Mouse (Mus musculus): ENCODE results near the gene Trappc3l. TPM values are rescaled to one million over a fixed set of nuclear protein-coding genes. Genes with fewer than 3 reads are reported as not detected.
"Not testable (repeated sequence)": the region's sequence is repeated elsewhere in the genome, so short reads cannot be mapped to it uniquely, and the experiment has no call there.

Trappc3l gene
- polyA plus RNA-seq (2012; rRNA removed) = 0.08 TPM in 1 of 2 replicates, not detected in the other

DNA sequence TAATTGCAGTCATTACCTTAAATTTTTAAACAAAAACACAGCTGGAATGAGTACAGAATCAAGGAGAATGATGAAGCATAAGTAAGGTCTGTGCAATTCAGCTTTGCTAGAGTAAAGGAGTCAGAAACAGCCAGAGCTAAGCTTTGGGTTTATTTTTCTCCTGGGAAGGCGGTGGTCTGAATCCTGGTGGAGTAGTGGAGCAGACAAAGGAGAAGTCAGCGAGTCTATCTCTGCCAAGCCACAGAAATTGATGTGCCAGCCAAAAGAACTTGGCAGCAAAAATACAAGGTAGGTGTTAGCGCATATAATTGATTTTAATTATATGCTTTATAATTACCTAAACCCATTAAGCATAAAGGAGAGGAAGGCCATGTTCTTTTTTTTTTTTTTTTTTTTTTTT lies at the start of gene Trappc3l:
TSS of gene Trappc3l (plus strand) at position 197 of the 400 bp plus-strand sequence.
- DNase-seq (ENCODE audit: low read depth) = peak; percentile 63
- no peak for TF ChIP-seq CTCF (IDR thresholded peaks at IDR 0.05; ENCODE audit: borderline replicate concordance, extremely low read depth, insufficient read depth, insufficient read length)
- no peak for TF ChIP-seq POLR2A (IDR thresholded peaks at IDR 0.05; ENCODE audit: borderline replicate concordance, extremely low read depth, insufficient read depth, insufficient read length, poor library complexity, severe bottlenecking)

DNA sequence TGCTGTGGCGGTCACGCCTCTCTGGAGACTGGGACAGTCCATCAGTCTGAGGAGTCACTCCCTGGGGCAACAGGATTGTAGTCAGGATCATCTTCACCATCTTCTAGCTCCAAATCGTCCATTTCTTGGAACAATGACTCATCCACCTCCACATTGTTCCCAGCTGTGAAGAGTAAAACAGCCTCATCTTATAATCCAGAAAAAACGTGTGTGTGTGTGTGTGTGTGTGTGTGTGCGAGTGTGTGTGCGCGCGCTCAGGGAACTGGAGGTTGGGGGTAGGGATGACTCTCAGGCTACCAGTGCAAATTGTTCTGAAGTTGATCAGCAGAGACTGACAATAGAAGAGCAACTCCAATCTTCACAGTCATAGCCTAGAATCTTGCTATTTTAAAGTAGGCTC lies 40.7 kb upstream of the Trappc3l start:
- DNase-seq (ENCODE audit: low read depth) = not testable (repeated sequence)

DNA sequence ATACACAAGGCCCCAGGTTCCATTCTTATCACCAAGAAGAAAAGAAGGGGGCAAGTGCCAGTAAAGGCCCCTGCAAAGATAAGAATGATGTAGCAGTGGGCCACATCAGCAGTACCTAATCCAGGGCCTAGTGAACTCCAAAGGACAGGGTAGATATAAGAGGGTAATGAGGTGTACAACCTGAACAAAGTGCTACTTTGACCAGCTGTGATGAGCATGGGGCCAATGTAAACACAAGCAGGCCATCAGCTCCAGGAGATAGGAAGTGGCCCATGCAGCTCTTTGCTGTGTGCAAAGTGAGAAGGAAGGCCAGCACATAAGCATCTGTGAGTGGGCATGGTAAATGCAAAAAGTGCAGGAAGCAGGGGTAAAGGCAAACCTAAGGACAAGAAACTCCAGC lies 39.0 kb upstream of the Trappc3l start:
- no peak for DNase-seq (ENCODE audit: low read depth)
- TF ChIP-seq POLR2A (IDR thresholded peaks at IDR 0.05; ENCODE audit: borderline replicate concordance, extremely low read depth, insufficient read depth, insufficient read length, poor library complexity, severe bottlenecking) = no peak

DNA sequence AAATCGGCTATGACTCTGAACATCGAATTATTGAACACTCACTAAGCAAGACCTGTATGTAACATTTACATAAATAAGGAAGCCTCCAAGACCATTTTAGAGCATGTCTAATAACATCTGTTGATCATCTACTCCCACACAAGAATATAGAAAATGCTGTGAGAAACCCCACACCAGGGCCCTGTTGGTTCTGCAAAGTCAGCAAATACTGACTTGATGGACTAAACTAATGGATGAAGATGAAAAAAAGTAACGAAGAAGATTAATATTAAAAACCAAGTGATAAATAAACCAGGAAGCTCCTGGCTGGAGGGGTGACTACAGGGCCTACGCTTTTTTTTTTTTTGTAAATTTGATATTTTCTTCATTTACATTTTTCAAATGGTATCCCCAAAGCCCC lies 24.8 kb upstream of the Trappc3l start:
- no peak for DNase-seq (ENCODE audit: low read depth)
- TF ChIP-seq CTCF (IDR thresholded peaks at IDR 0.05; ENCODE audit: borderline replicate concordance, extremely low read depth, insufficient read depth, insufficient read length) (no peak), POLR2A (IDR thresholded peaks at IDR 0.05; ENCODE audit: borderline replicate concordance, extremely low read depth, insufficient read depth, insufficient read length, poor library complexity, severe bottlenecking) (no peak)

DNA sequence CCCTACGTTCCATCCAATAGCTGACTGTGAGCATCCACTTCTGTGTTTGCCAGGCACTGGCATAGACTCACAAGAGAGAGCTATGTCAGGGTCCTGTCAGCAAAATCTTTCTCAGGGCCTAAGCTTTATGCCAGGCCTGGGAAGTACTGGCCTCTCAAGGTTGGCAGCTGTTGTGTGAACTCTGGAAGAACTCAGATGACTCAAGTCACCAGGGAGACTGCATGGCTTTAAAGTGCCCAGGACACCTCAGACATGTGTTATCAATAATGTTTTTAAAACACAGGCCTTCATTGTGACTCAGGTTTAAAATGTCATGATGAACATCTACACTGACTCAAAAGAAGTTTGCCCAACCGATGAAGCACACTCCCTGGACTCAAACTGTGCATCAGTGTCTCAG lies 24.2 kb upstream of the Trappc3l start:
- no peak for TF ChIP-seq CTCF (IDR thresholded peaks at IDR 0.05; ENCODE audit: borderline replicate concordance, extremely low read depth, insufficient read depth, insufficient read length)
- no peak for DNase-seq (ENCODE audit: low read depth)

DNA sequence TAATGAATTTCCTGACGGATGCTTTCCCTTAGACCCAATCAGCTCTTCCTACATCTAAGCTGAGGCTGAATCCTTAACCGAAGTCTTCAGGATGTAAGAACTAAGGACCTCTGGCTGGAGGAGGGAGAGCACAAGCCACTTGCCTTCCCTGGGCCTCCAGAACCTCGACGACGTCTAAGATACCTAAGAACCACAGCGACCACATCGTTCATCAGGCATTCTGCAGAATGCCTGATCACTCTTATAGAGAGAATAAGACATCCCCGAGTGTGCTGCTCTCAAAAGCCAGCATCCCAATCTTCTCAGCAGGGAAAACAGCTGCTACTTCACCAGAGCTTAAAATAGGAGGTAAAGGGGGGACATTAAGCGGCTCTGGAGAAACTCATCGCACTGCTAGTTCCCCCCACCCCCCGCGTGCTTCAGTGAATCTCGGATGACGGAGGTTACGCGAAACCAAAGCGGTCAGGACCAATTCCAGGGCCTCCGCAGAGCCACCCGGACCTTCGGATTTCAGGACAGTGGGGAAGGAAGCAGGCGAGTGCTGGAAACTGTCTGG lies 18.6 kb upstream of the Trappc3l start:
- peak; percentile 66 for DNase-seq (ENCODE audit: low read depth)

DNA sequence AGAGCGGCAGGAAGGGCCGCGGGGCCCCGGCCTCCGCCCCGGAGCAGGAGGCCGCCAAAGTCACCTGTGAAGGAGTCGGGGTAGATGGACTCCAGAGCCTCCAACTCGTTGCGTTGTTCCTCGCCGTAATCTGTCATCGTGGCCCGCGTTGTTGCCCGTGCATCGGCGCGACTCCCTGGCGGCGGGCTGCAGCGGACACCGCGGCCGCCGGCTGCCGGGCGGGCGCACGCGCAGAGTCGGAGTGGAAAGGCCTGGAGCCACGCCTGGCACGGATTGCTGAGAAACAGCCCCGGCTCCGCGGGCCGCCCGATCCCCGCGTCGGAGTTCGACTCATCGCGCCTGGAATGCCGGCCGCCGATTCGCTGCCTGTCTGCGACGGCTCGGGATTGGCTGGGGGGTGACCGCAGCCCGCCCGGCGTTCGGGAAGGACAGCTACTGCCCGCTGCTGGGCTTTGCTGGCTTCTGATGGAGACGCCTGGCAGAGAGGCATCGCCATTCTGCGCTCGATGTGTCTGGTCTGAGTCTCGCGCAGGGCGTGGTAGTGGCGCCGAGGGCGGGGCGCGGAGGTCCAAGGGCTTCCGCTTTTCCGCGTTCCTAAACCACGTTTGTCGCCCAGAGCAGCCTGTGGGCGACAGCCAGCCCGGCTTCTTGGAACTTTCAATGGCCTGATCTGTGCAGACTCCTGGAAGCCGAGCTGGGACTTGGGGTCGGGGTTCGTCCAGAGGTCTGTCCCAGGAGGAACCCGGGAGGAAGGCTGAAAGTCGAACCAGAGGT lies 17.9 kb upstream of the Trappc3l start, which contains the start of gene Rwdd1:
TSS of gene Rwdd1 (minus strand) at position 323 of the 774 bp plus-strand sequence.
- TF ChIP-seq CTCF (IDR thresholded peaks at IDR 0.05; ENCODE audit: borderline replicate concordance, extremely low read depth, insufficient read depth, insufficient read length) = no peak
- TF ChIP-seq POLR2A (IDR thresholded peaks at IDR 0.05; ENCODE audit: borderline replicate concordance, extremely low read depth, insufficient read depth, insufficient read length, poor library complexity, severe bottlenecking) = peak; percentile 96
- DNase-seq (ENCODE audit: low read depth) = peak; percentile 99

More for the DNA sequence above, 18.6 kb upstream of the Trappc3l start:
- TF ChIP-seq POLR2A (IDR thresholded peaks at IDR 0.05; ENCODE audit: borderline replicate concordance, extremely low read depth, insufficient read depth, insufficient read length, poor library complexity, severe bottlenecking) (no peak), CTCF (IDR thresholded peaks at IDR 0.05; ENCODE audit: borderline replicate concordance, extremely low read depth, insufficient read depth, insufficient read length) (no peak)

DNA sequence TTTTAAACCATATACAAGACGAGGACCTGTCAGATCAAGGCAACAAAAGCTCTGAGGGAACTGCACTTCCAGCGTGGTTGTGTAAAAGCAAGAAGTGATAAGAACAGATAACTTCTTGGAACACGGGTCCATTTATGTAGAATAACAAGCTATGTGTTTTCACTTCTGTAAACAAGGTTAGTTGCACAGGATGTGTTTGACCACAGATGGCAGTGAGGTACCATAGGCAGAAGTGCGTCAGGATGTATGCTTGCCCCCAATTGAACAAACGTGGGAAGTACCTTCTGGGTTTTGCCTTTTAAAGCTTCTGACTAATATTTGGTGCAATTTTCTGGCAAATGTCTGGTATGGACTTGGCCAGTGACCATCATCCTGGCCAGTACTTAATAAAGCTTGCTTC lies 7.1 kb upstream of the Trappc3l start:
- TF ChIP-seq POLR2A (IDR thresholded peaks at IDR 0.05; ENCODE audit: borderline replicate concordance, extremely low read depth, insufficient read depth, insufficient read length, poor library complexity, severe bottlenecking) = no peak
- TF ChIP-seq CTCF (IDR thresholded peaks at IDR 0.05; ENCODE audit: borderline replicate concordance, extremely low read depth, insufficient read depth, insufficient read length) = no peak
- DNase-seq (ENCODE audit: low read depth) = no peak

DNA sequence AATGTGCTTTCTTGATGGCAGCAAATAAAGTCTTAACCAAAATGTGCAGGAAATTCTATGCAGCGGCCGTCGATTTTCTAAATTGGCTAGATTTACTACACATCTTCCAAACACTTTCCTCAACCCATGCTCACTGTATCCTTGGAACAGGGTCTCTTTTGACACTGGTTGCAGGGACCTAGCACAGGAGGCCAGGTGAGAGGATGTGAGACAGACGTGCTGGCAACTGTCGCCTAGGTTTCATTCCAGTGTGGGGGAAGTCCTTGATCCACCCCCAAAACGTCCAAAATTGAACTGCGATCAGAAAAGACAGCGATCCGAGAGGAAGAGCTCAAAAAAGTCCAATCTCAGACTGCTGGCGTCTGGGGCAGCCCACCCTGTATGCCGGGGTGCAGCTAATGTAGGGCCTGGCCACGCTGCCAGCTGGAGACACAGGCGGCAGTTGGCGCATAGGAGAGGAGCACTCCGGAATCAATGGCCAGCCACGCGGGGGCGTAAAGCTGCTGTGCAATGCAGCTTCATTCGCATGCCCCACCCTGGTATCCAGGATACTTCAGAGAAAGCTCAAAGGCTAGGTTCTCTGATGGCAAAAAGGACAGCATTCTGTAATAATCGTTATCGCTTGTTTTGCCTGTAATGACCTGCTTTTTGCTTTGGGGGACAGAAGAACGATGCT lies 3.6 kb upstream of the Trappc3l start:
- DNase-seq (ENCODE audit: low read depth) = peak; percentile 91
- TF ChIP-seq POLR2A (IDR thresholded peaks at IDR 0.05; ENCODE audit: borderline replicate concordance, extremely low read depth, insufficient read depth, insufficient read length, poor library complexity, severe bottlenecking) (no peak), CTCF (IDR thresholded peaks at IDR 0.05; ENCODE audit: borderline replicate concordance, extremely low read depth, insufficient read depth, insufficient read length) (peak; percentile 78)

DNA sequence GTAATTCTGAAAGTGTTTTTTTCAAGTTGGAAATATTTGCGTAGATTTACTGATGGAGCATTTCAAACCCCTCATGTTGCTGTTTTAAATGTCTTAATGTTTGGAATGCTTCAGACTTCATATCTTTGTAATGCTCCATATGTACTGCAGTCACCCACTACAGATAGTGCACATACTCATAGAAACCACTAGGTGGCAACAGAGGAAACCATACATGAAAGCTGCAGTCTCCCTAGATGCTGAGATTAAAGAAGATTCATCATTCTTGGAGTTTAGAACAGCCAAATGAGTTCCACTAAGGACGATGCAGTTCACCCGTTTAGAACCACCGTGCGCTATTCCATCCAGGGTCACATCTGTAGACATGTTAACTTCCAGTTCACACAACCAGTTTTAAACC lies 810 bp upstream of the Trappc3l start:
- DNase-seq (ENCODE audit: low read depth) = peak; percentile 80
- TF ChIP-seq CTCF (IDR thresholded peaks at IDR 0.05; ENCODE audit: borderline replicate concordance, extremely low read depth, insufficient read depth, insufficient read length) (peak; percentile 59; the same call in 1 of the 2 replicates), POLR2A (IDR thresholded peaks at IDR 0.05; ENCODE audit: borderline replicate concordance, extremely low read depth, insufficient read depth, insufficient read length, poor library complexity, severe bottlenecking) (no peak)

DNA sequence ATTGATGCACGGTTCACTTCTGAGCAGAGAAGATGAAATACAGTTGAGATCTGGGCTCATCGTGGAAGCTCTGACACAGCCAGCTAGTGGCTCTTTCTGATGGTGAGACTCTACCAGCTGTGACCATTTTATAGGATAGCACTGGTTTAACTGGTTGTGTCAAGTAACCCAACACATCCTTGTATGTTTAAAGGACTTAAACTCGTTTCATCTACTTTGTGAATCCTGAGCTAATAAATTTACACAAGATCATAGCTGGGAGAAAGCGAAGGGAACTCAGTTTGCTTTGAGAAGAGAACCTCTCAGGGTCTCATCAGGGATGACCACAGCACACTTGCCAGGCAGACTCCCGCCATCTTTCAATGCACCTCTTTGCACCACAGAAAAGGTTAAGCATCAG lies 6.8 kb downstream of the Trappc3l start, which contains the start of gene Calhm4:
TSS of gene Calhm4 (minus strand) at position 101 of the 400 bp plus-strand sequence.
- no peak for TF ChIP-seq CTCF (IDR thresholded peaks at IDR 0.05; ENCODE audit: borderline replicate concordance, extremely low read depth, insufficient read depth, insufficient read length)
- no peak for TF ChIP-seq POLR2A (IDR thresholded peaks at IDR 0.05; ENCODE audit: borderline replicate concordance, extremely low read depth, insufficient read depth, insufficient read length, poor library complexity, severe bottlenecking)
- no peak for DNase-seq (ENCODE audit: low read depth)

DNA sequence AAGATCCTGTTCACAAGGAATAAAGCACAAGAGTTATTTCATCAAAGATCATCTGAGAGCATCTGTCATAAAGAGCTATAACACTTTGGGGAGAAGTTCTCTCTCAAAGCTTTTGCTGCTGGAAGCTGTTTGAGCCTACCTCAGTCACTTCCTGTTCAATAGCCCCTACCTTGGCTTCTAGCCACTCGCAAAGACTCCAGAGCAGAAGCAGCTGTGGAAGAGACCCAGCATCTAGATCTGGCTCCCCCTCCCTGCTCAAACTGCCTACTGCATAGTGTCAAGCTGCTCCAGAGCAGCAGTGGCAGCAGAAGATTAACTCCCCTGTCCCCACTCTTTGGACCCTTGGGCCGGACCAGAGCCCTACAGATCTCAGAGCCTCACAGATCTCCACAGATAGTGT lies 16.6 kb downstream of the Trappc3l start:
- no peak for TF ChIP-seq POLR2A (IDR thresholded peaks at IDR 0.05; ENCODE audit: borderline replicate concordance, extremely low read depth, insufficient read depth, insufficient read length, poor library complexity, severe bottlenecking)
- TF ChIP-seq CTCF (IDR thresholded peaks at IDR 0.05; ENCODE audit: borderline replicate concordance, extremely low read depth, insufficient read depth, insufficient read length) = no peak

More for the DNA sequence above, 16.6 kb downstream of the Trappc3l start:
- DNase-seq (ENCODE audit: low read depth) = no peak
